Mouse (Mus musculus): ENCODE data around the gene Gm20388. TPM values are rescaled to one million over a fixed set of nuclear protein-coding genes. Genes with fewer than 3 reads are reported as not detected.

Gene Gm20388
- polyA plus RNA-seq, 1 experiment from 2014 or later, result not detected

DNA sequence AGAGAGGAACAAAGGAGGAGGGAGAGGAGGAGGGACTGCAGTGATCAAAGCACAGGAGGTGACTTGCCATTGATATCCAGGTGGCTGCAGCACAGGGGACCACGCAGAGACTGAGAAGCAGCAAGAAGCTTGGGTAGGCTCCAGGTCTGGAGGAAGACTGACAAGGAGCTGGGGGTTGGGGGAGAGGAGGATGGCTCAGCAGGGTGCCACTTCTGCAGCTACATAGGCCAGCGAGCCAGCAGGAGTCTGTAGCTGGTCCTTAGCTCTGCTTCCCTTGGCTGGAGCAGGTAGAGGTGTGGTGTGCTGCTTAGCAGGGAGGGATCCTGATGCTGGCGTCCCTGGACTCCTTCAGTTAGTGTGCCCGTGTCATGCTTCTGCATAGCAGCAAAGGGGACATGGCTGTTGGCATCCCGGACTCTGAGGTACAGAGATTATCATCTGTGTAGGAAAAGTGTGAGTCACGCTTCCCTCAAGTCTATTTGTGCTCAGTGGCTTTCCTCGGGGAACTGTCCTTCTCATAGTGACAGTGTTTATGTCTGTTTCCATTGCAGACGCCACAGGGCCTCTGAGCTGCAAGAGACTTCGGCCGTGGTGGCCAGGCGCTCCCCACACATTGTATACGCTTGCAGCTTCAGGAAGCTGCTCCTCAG is 234.1 kb downstream of the Gm20388 start:
- Histone ChIP-seq H3K4me3 (replicated peaks; ENCODE audit: low read length) (no peak overlapping the region), H3K4me1 (replicated peaks; ENCODE audit: control insufficient read depth, insufficient read depth, low read length) (peaks cover 19% of the 10 kb centered on the region), H3K36me3 (replicated peaks; ENCODE audit: control insufficient read depth, insufficient read depth) (peaks cover 10% of the 10 kb centered on the region), H3K9ac (peak overlapping the region; percentile 24; the same call in 1 of the 2 replicates), H3K4me2 (replicated peaks) (no peak overlapping the region), H3K27ac (peak overlapping the region; percentile 80), H3K27me3 (ENCODE audit: control insufficient read depth, insufficient read depth, low read length) (no peaks in the 10 kb centered on the region), H3K9me3 (ENCODE audit: control insufficient read depth, low read length) (no peaks in the 10 kb centered on the region)
- no peak for DNase-seq (ENCODE audit: low spot score)
- 60% methylated on average over 12 of the region's 12 CpGs for WGBS
- ATAC-seq (ENCODE audit: low FRiP score), result 0 out of 2 replicates have a peak, but pooled peaks have one; percentile 21

DNA sequence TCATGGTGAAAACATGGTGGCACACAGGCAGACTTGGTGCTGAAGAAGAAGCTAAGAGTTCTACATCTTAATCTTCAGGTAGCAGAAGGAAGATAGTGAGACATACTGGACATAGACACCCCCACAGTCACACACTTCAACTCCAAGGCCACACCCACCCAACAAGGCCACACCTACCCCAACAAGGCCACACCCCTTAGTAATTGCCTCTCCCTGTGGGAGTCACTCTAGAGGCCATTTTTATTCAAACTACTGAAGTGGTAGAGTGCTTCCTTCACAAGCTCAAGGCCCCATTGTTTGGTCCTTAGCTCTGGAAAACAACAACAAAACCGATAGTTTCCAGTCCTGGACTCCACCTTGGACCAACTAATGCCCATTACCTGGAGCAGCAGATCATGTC is 235.4 kb downstream of the Gm20388 start:
- peaks cover 19% of the 10 kb centered on the region for H3K4me1 ChIP-seq (replicated peaks; ENCODE audit: control insufficient read depth, insufficient read depth, low read length)
- no peak overlapping the region for H3K4me3 ChIP-seq (replicated peaks; ENCODE audit: low read length)
- 78% methylated on average over 1 of the region's 1 CpGs for WGBS
- no peak overlapping the region for H3K27ac ChIP-seq
- DNase-seq (ENCODE audit: low spot score) (no peak), ATAC-seq (ENCODE audit: low FRiP score) (no peak)
- peaks cover 10% of the 10 kb centered on the region for H3K36me3 ChIP-seq (replicated peaks; ENCODE audit: control insufficient read depth, insufficient read depth)
- H3K27me3 ChIP-seq (ENCODE audit: control insufficient read depth, insufficient read depth, low read length), result no peaks in the 10 kb centered on the region
- no peak overlapping the region for H3K4me2 ChIP-seq (replicated peaks)
- H3K9ac ChIP-seq, result no peak overlapping the region
- no peaks in the 10 kb centered on the region for H3K9me3 ChIP-seq (ENCODE audit: control insufficient read depth, low read length)

DNA sequence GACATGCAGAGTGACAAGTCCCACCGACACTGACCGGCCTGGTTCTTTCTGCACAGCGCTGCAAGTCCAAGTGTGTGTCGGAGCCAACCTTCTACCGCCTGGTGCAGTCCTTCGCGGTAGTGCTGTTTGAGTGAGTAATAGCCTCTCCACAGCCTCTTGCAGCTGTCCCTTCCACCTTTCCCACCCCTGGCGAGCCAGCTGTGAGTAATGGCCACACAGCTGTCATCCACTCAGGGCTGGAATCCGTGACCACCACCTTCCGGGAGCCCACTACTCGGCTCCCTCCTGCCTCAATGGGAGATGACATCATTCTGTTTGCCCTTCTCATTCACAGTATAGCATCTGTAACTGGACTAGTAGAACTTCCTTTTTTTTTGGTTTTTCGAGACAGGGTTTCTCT is 239.4 kb downstream of the Gm20388 start:
- no peak overlapping the region for H3K27ac ChIP-seq
- ATAC-seq (ENCODE audit: low FRiP score) (no peak), DNase-seq (ENCODE audit: low spot score) (no peak)
- H3K4me3 ChIP-seq (replicated peaks; ENCODE audit: low read length), result no peak overlapping the region
- no peaks in the 10 kb centered on the region for H3K9me3 ChIP-seq (ENCODE audit: control insufficient read depth, low read length)
- H3K4me2 ChIP-seq (replicated peaks), result no peak overlapping the region
- H3K4me1 ChIP-seq (replicated peaks; ENCODE audit: control insufficient read depth, insufficient read depth, low read length), result peaks cover 3% of the 10 kb centered on the region
- peaks cover 36% of the 10 kb centered on the region for H3K36me3 ChIP-seq (replicated peaks; ENCODE audit: control insufficient read depth, insufficient read depth)
- WGBS, result 70% methylated on average over 12 of the region's 12 CpGs
- no peaks in the 10 kb centered on the region for H3K27me3 ChIP-seq (ENCODE audit: control insufficient read depth, insufficient read depth, low read length)
- H3K9ac ChIP-seq, result no peak overlapping the region

DNA sequence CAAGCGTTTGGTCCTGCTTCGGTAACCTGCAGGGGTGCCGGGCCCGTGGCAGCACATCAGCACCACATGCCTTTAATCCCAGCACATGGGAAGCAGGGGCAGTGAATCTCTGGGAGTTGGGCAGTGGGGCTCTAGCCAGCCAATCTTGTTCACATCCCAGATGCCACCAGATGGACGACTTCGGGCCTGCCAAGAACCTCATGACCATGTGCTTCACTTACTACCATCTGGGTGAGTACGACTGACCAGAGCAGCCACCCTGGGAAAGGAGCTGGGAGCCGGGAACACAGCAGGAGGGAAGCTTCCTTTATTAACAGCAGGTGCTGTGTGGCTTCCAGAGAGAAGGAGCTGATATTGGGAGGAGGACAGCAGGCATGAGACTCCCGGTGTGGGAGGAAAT is 240.5 kb downstream of the Gm20388 start:
- Histone ChIP-seq H3K4me2 (replicated peaks) (no peak overlapping the region), H3K4me1 (replicated peaks; ENCODE audit: control insufficient read depth, insufficient read depth, low read length) (no peaks in the 10 kb centered on the region; the same call in 1 of the 2 replicates), H3K27ac (no peak overlapping the region), H3K36me3 (replicated peaks; ENCODE audit: control insufficient read depth, insufficient read depth) (peaks cover 30% of the 10 kb centered on the region), H3K4me3 (replicated peaks; ENCODE audit: low read length) (no peak overlapping the region), H3K9me3 (ENCODE audit: control insufficient read depth, low read length) (no peaks in the 10 kb centered on the region), H3K9ac (0 out of 2 replicates have a peak overlapping the region, but pooled peaks have one; percentile 11), H3K27me3 (ENCODE audit: control insufficient read depth, insufficient read depth, low read length) (no peaks in the 10 kb centered on the region)
- WGBS, result 69% methylated on average over 9 of the region's 9 CpGs
- DNase-seq (ENCODE audit: low spot score) (no peak), ATAC-seq (ENCODE audit: low FRiP score) (no peak)

DNA sequence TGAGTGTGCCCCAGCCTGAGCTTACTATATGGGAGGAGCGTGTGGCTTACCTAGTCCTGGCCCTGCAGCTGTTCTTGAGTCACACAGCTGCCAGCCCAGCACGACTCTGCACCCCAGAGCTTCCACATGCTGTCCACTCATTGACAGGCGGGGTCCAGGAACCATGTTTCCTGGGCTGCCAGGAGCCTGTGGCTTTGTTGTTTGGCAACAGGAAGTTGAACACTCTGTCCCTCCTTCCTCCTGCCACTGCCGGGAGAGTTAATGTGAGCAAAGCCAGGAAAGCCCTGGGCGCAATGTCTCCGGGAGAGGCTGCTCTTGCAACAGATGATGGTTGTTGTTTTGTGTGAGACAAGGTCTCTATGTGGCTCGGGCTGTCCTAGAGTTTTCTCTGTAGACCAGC is 242.0 kb downstream of the Gm20388 start:
- ATAC-seq (ENCODE audit: low FRiP score), result no peak
- Histone ChIP-seq H3K9ac (no peak overlapping the region), H3K4me2 (replicated peaks) (no peak overlapping the region), H3K4me1 (replicated peaks; ENCODE audit: control insufficient read depth, insufficient read depth, low read length) (no peaks in the 10 kb centered on the region; the same call in 1 of the 2 replicates), H3K27ac (no peak overlapping the region), H3K36me3 (replicated peaks; ENCODE audit: control insufficient read depth, insufficient read depth) (peaks cover 26% of the 10 kb centered on the region), H3K27me3 (ENCODE audit: control insufficient read depth, insufficient read depth, low read length) (no peaks in the 10 kb centered on the region), H3K9me3 (ENCODE audit: control insufficient read depth, low read length) (no peaks in the 10 kb centered on the region), H3K4me3 (replicated peaks; ENCODE audit: low read length) (no peak overlapping the region)
- no peak for DNase-seq (ENCODE audit: low spot score)
- 58% methylated on average over 7 of the region's 7 CpGs for WGBS

DNA sequence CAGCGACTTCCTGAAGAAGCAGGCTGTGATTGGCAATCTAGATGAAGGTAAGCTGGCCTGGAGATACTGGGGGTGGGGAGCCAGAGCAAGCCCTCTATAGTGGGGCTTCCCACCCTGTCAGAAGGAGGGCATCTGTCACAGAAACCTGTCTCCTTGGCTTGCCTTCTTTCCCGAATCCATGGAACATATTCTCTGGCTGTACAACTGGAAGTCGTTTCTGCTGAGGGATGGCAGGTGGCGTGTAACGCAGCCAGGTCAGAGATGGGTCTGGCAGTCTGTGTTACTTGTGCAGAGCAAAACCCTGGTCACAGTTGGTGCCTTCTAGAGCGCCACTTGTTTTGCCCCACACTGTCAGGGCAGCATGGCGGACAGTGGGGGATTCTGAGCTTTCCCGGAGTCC is 249.7 kb downstream of the Gm20388 start:
- H3K27ac ChIP-seq, result no peak overlapping the region
- H3K27me3 ChIP-seq (ENCODE audit: control insufficient read depth, insufficient read depth, low read length), result no peaks in the 10 kb centered on the region
- DNase-seq (ENCODE audit: low spot score), result no peak

DNA sequence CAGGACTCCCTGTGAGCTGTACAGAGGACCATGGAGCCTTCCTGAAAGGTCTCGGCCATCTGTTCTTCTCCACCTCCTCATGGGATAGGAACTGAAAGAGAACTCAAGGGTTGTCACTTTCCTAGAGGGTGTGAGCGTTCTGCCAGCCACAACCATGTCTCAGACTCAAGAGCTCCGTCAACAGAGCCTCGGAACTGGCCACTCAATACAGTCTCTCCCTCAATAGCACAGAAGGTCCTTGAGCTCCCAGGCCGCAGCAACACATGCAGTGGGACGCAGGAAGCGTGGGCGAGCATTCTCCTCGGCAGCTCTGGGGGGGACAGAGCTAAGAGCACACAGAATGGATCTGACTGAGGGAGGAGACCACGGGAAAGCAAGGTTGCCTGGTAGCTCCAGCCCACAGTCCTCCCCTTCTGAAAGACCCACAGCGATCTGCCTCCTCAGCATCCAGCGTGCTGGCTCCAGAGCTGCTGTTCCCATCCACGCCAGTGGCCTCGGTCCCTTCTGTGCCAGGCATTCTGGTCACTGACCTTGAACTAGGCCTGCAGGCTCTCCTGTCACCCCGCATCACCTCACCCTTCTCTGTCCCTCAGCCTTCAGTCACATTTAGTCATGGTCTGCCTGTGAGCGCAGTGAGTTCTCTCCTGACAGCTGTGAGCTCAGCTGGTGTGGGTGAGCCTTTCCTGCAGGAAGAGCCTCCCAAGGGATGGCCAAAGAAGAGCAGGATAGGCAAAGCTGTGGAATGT is 251.2 kb downstream of the Gm20388 start:
- WGBS, result 72% methylated on average over 16 of the region's 16 CpGs

More for the DNA sequence above, 249.7 kb downstream of the Gm20388 start:
- H3K36me3 ChIP-seq (replicated peaks; ENCODE audit: control insufficient read depth, insufficient read depth), result no peaks in the 10 kb centered on the region; the same call in 1 of the 2 replicates
- no peaks in the 10 kb centered on the region for H3K9me3 ChIP-seq (ENCODE audit: control insufficient read depth, low read length)
- H3K4me2 ChIP-seq (replicated peaks), result no peak overlapping the region
- H3K4me3 ChIP-seq (replicated peaks; ENCODE audit: low read length), result no peak overlapping the region
- no peaks in the 10 kb centered on the region; the same call in 1 of the 2 replicates for H3K4me1 ChIP-seq (replicated peaks; ENCODE audit: control insufficient read depth, insufficient read depth, low read length)
- ATAC-seq (ENCODE audit: low FRiP score), result no peak
- 79% methylated on average over 8 of the region's 8 CpGs for WGBS
- no peak overlapping the region for H3K9ac ChIP-seq

DNA sequence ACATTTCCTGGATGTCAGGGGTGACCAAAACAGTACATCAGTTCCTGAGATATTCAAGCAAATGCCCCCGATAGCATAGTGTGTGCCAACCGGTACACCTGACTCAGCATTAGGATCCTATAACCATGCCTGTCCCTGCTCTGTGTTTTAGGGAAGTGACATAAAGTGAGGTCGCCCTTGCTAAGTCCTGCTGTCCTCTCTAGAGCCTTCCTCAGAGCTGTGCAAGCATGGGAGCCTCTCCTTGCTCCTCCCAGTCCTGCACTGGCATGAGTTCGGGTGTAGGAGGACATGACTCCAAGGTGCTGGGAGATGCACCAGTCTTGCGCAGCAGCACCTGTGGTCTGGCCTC is 251.7 kb downstream of the Gm20388 start:
- Histone ChIP-seq H3K4me3 (replicated peaks; ENCODE audit: low read length) (no peak overlapping the region), H3K27ac (no peak overlapping the region)

More for the DNA sequence above, 251.2 kb downstream of the Gm20388 start:
- Histone ChIP-seq H3K27ac (no peak overlapping the region), H3K4me2 (replicated peaks) (no peak overlapping the region), H3K4me3 (replicated peaks; ENCODE audit: low read length) (no peak overlapping the region), H3K36me3 (replicated peaks; ENCODE audit: control insufficient read depth, insufficient read depth) (no peaks in the 10 kb centered on the region; the same call in 1 of the 2 replicates), H3K9me3 (ENCODE audit: control insufficient read depth, low read length) (no peaks in the 10 kb centered on the region), H3K4me1 (replicated peaks; ENCODE audit: control insufficient read depth, insufficient read depth, low read length) (no peaks in the 10 kb centered on the region; the same call in 1 of the 2 replicates), H3K27me3 (ENCODE audit: control insufficient read depth, insufficient read depth, low read length) (no peaks in the 10 kb centered on the region), H3K9ac (no peak overlapping the region)
- DNase-seq (ENCODE audit: low spot score), result no peak
- ATAC-seq (ENCODE audit: low FRiP score), result no peak

DNA sequence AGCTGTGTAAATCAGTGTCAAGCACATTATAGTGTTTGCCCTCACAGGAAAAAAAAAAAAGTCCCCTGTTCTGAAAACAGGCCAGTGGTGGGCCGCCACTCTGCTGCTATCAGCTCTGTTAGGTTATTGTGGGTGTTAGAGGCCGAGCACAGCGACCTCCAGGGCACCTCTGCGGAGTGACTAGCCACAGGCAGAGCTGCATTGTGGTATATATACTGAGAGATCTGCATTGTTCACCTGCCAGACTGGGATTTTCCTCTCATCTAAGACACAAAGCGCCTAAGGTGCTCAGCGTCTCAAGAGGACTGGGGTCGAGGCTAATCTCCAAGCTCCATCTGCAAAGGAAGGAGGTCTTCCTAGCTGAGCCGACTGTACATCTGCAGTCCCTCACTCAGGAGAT is 252.7 kb downstream of the Gm20388 start:
- no peak overlapping the region for H3K27ac ChIP-seq
- no peaks in the 10 kb centered on the region for H3K9me3 ChIP-seq (ENCODE audit: control insufficient read depth, low read length)
- no peak overlapping the region for H3K4me2 ChIP-seq (replicated peaks)
- 78% methylated on average over 8 of the region's 8 CpGs for WGBS
- H3K9ac ChIP-seq, result no peak overlapping the region
- no peaks in the 10 kb centered on the region for H3K27me3 ChIP-seq (ENCODE audit: control insufficient read depth, insufficient read depth, low read length)
- ATAC-seq (ENCODE audit: low FRiP score), result no peak
- H3K36me3 ChIP-seq (replicated peaks; ENCODE audit: control insufficient read depth, insufficient read depth), result no peaks in the 10 kb centered on the region; the same call in 1 of the 2 replicates
- peaks cover 10% of the 10 kb centered on the region; the same call in 1 of the 2 replicates for H3K4me1 ChIP-seq (replicated peaks; ENCODE audit: control insufficient read depth, insufficient read depth, low read length)
- H3K4me3 ChIP-seq (replicated peaks; ENCODE audit: low read length), result no peak overlapping the region
- DNase-seq (ENCODE audit: low spot score), result no peak

More for the DNA sequence above, 251.7 kb downstream of the Gm20388 start:
- H3K4me1 ChIP-seq (replicated peaks; ENCODE audit: control insufficient read depth, insufficient read depth, low read length), result peaks cover under 1% of the 10 kb centered on the region; the same call in 1 of the 2 replicates
- H3K36me3 ChIP-seq (replicated peaks; ENCODE audit: control insufficient read depth, insufficient read depth), result no peaks in the 10 kb centered on the region; the same call in 1 of the 2 replicates
- no peak overlapping the region for H3K9ac ChIP-seq
- no peaks in the 10 kb centered on the region for H3K27me3 ChIP-seq (ENCODE audit: control insufficient read depth, insufficient read depth, low read length)
- H3K9me3 ChIP-seq (ENCODE audit: control insufficient read depth, low read length), result no peaks in the 10 kb centered on the region
- 89% methylated on average over 5 of the region's 5 CpGs for WGBS
- H3K4me2 ChIP-seq (replicated peaks), result no peak overlapping the region
- no peak for ATAC-seq (ENCODE audit: low FRiP score)
- no peak for DNase-seq (ENCODE audit: low spot score)
